Mouse (Mus musculus): ENCODE results near the gene Susd4. TPM values are rescaled to one million over a fixed set of nuclear protein-coding genes. Genes with fewer than 3 reads are reported as not detected.

The Susd4 gene
- polyA plus RNA-seq, 1 experiment from 2014 or later = 11.7 TPM

Other genes with a start within 250 kb of the Susd4 start
- 65.2 and 86.5 TPM in 2 replicates for gene Capn2, start 246.3 kb upstream of the Susd4 start, polyA plus RNA-seq (2016; fragmentation: Nextera tagmentation; extraction: Ambion mirVana)
- 0.06 TPM in 1 of 2 replicates, not detected in the other for gene Capn8, start 198.9 kb upstream of the Susd4 start, polyA plus RNA-seq (2016; fragmentation: Nextera tagmentation; extraction: Ambion mirVana)
- gene Ccdc185, start 14.7 kb upstream of the Susd4 start, polyA plus RNA-seq (2016; fragmentation: Nextera tagmentation; extraction: Ambion mirVana) = not detected in 2 replicates
- 0.33 and 0.69 TPM in 2 replicates for gene Tlr5, start 190.9 kb downstream of the Susd4 start, polyA plus RNA-seq (2016; fragmentation: Nextera tagmentation; extraction: Ambion mirVana)